Mouse (Mus musculus) right cerebral cortex, postnatal 25 days (tissue): Measurements from ENCODE around the gene Fpgs.

Experiments used
- DNase-seq: peaks from one replicate; pipeline ENCODE4 v3.0.0; 2022

Fpgs gene

GRCm38 (mm10) chr2:32693823-32694411, 10.0 kb downstream of the Fpgs start:
- DNase-seq, result peak; percentile 96

DNA sequence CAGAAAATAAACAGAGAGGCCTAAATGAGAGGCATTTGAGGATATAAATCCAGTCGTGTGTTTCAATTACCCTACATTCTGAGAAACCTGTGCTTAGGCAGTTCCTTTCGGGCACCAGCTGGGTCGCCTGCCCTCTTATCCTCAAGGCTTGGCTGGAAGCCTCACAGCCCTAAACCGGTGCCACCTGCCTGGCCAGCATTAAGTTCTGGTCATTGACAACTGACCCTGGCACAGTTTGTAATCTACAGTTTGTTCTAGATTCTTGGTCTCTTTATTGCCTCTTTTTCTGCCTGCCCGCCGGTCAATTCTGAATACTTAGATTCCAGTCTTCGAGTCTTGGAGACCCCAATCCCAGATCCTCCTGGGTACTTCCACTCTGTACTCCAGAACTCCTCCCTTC, 10.7 kb downstream of the Fpgs start:
- no peak for DNase-seq

- DNase-seq, result no peak
These were observed 11.4 kb downstream of the Fpgs start for GRCm38 (mm10) chr2:32692496-32692895.

GRCm38 (mm10) chr2:32691041-32691440, 12.9 kb downstream of the Fpgs start:
- no peak for DNase-seq

GRCm38 (mm10) chr2:32689420-32689819, 14.5 kb downstream of the Fpgs start:
- peak; percentile 88 for DNase-seq

DNA sequence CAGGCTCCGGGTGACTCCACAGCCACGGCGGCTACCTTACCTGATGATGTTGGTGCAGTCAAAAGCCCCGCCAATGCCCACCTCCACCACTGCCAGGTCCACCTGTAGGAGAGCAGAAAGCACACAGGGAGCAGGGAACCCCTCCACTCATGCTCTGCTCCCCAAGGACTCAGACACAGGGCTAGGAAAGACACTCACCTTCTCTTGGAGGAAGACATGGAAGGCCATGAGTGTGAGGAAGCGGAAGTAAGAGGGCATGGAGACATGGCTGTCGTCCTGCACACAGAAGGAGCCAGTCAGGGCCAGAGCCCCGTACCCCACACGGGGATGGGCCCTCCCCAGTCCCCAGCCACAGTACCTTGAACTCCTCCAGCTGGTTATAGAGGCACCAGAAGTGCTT, 16.4 kb downstream of the Fpgs start:
- no peak for DNase-seq

DNA sequence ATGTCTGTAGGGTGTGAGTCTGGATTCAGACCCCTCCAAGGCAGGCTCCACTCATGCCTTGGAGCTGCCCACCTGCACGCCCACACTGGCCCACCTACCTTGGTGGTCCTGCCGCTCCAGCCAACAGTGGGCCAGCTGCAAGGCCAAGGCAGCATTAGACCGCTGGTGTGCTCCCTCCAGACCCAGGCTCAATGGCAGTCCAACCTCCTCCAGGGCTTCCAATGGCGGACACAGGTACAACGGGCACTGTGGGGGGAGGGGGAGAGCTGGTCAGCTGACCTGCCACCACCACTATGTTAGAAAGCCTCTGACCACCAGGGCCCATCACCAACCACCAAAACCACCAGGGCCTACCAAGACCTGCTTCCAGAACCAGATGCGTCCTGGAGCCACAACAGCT, 17.3 kb downstream of the Fpgs start:
- DNase-seq, result no peak

GRCm38 (mm10) chr2:32685807-32686206, 18.1 kb downstream of the Fpgs start:
- no peak for DNase-seq

DNA sequence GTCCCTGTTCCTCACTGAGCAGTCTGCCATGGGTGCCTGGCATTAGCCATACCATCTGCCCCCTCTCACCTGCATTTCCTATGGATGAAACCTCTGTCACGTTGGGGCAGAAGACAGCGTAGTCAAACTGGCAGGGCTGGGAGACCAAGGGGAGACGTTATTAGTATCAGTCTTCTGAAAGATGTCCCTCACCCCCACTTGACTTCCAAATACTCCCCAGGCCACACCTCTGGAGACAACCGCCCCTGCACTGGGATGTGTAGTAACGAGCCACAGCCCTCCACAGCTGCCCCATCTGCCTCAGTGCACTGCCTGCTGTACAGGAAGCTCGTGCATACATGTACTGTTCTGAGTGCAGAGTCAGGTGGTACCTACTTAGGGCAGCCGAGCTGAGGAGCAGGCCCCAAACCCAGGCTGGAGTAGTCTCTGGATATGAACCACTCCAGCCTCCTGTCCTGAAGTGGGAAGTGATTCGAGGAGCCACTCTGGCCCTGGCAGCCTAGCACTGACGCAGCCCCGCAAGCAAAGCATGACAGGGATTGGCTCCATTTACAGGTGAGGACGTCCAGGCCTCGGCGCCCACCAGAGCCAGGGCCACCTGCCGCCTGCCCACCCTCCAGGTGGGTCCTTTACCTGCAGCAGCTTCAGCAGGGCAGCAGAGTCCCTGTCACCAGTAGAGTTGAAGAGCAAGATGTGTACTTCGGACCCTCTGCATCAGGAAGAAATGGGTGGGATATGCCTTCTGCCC, 19.1 kb downstream of the Fpgs start:
- no peak for DNase-seq

DNA sequence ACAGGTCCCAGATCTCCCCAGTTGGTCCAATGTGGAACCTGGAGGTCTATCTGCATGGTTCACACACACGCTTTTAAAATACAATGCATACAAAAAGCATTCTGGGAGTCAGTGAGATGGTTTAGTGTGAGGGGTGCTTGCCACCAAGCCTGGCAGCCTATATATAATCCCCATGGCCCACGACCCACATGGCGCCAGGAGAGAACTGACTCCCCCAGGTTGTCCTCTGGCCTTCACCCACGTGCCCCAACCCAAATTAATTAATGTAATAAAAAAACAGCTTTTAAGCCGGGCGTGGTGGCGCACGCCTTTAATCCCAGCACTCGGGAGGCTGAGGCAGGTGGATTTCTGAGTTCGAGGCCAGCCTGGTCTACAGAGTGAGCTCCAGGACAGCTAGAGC, 20.2 kb downstream of the Fpgs start:
- no peak for DNase-seq

DNA sequence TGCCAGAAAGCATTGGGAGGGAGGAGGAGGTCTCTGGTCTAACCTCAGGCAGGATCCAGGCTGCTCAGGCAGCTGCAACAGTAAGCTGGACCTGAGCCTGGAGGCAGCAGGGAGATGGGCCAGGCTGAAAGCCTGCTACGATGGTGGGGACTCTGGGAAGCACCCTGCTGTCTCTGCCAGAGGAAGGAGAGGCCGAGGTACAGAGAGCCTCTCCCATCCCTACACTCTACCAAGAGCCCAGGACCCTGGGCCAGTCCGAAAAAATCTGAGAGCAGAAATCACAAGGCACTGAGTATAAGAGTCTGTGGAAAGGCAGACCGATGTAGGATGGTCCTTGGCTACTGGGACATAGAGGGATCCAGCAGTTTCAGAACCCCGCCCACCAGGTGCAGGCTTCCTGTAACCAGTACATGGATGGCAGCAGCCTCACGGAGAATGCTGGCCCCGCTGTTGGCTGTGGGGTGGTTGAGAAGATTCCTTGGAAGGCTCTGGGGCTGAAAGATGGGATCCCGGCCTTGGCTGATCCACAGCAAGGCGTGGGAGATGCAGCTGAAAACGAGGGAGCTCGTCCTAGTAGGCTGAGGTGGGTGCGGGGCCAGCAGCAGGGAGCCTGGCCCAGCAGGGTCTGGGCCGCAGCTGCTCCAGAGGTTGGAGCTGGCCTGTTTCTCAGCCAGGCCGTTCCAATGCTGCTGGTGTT, 21.1 kb downstream of the Fpgs start:
- DNase-seq, result no peak

- no peak for DNase-seq
These were observed 22.2 kb downstream of the Fpgs start for GRCm38 (mm10) chr2:32681754-32682153.

- no peak for DNase-seq
These were observed 22.8 kb downstream of the Fpgs start for GRCm38 (mm10) chr2:32680961-32681650.

DNA sequence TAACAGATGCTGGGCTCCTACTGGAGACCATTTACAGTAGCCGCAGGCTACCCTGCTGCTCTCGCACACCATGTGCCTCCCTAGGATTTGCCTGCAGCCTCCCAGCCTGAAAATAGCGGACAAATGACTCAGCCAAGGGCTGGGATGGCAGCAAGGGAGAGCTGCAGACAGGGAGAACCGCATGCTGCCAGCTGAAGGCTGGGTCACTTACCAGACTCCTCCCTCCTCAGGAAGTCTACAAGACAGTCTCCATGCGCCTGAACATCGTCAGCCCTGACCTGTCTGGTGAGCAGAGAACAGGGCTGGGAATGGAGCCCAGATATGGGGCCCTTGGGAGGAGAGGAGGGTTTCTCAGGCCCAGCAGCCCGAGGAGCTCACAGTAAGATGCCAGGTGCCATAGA, 23.9 kb downstream of the Fpgs start:
- DNase-seq, result peak; percentile 59

DNA sequence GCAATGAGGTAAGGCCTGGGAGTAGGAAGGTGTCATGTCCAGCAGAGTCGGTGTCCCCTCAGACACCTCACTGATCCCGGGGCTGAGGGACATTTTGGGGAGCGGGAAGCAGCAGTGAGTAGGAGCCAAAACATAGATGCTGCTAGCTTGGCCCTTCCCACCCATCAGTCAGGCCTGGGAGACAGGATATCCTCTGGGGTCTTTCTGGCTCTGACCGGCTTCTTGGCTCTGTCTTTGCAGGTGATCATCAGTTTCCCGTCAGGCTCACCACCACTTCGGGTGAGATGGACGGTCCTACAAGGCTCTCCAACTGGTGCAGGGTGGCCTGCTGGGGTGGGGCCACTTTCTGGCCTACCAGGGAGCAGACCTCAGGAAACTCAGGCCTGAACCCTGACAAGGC, 26.3 kb downstream of the Fpgs start:
- no peak for DNase-seq

DNA sequence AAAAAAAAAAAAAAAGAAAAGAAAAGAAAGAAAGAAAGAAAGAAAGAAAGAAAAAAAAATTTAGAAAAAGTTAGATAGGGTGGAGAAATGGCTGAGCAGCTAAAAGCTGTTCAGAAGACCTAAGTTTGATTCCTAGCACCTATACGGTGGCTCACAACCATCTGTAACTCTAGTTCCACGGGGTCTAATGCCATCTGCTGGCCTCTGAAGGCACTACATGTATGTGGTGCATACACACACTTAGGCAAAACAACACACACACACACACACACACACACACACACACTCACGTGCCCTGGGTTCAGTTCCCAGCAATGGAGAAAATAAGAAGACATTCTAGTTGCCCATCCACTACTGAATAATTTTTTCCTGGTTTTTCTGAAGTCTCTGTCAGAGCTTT, 27.1 kb downstream of the Fpgs start:
- no peak for DNase-seq

DNA sequence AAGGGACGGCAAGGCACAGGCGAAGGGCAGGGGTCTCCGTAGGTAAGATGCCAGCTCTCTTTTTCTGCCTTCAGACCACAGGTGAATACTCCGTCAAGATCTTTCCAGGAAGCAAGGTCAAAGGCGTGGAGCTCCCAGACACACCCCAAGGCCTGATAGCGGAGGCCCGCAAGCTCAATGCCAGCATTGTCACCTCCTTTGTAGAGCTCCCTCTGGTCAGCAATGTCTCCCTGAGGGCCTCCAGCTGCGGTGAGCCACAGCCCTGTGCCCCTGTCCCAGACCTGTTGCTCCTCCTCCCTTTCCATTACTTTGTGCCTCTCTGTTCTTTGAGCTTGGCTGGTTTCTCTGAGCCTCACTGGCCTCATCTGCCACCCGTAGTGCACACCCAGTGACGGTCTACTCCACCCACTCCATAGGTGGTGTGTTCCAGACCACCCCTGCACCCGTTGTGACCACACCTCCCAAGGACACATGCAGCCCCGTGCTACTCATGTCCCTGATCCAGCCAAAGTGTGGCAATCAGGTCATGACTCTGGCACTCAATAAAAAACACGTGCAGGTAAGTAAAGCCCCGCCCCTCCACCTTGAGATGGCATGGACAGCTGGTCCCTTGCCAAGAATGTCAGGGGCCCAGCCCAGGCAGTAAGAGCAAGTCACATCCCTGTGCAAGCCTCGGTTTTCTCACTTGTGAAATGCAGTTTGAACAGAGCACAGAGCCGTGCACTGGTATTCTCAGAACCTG, 30.6 kb downstream of the Fpgs start:
- no peak for DNase-seq

- no peak for DNase-seq
These were observed 31.9 kb downstream of the Fpgs start for GRCm38 (mm10) chr2:32671907-32672595.

DNA sequence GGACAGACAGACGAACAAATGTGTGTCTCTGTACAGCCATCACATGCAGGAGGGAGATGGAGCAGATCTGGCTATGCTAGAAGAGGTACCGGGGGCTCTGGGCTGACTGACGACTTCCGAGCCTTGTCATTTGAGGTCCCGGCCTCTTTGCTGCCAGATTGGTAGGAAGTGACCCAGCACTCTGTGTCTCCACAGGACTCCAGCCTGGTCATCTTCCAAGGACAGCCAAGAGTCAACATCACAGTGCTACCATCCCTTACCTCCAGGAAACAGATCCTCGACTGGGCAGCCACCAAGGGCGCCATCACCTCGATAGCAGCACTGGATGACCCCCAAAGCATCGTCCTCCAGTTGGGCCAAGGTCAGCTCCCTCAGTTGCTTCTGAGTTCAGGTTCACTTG, 32.8 kb downstream of the Fpgs start:
- no peak for DNase-seq

- no peak for DNase-seq
These were observed 34.1 kb downstream of the Fpgs start for GRCm38 (mm10) chr2:32669876-32670275.

DNA sequence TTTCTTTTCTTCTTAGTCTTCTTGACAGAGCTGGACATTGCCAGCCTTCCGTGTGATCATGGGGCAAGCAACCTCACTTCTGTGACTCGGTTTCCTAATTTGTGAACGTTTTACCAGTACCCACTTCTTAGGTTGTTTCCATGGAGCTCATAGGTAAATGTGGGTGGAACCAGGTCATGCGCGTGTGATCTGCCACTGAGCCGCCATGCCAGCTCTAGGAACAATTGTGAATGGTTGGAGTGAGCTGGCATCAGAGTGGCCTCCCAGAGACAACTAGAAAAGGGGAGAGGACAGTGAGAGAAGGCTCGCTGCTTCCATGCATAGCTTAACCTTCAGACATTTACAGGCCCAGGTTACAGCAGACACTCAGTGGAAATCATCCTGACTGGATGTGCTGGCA, 35.8 kb downstream of the Fpgs start:
- no peak for DNase-seq

GRCm38 (mm10) chr2:32667775-32668174, 36.2 kb downstream of the Fpgs start:
- no peak for DNase-seq
